Mouse (Mus musculus) C3H10T1/2 (cell line): ENCODE results near the gene Man1a2. TPM values are rescaled to one million over a fixed set of nuclear protein-coding genes. Genes with fewer than 3 reads are reported as not detected.

Source experiments
- polyA plus RNA-seq, 2 experiments: library from polyadenylated mRNA; unstranded; fragments of >200 nt; fragmentation: generic; extraction: Trizol; gene quantifications; one replicate each; pipeline ENCODE4 v1.2.1; 2012; ENCODE audit warnings: missing spikeins in 2 of 2

Gene Man1a2
- 1 to 10 TPM; 3.5 to 8.4 TPM for polyA plus RNA-seq

GRCm38 (mm10) chr3:100685087-100685762 is at the start of gene Man1a2:
Gene Man1a2 (minus strand): TSS chr3:100685503.

Other genes with a start within 250 kb of the Man1a2 start
- gene Tent5c, start 196.2 kb downstream of the Man1a2 start, polyA plus RNA-seq = under 1 TPM; 0.02 to 0.44 TPM
- gene Vtcn1, start 140.0 kb upstream of the Man1a2 start, polyA plus RNA-seq = under 1 TPM; 0.14 to 0.63 TPM
- 10 to 100 TPM in 1 of 2 experiments, 1 to 10 TPM in 1; 3.9 to 12.0 TPM for gene Trim45, start 236.7 kb upstream of the Man1a2 start, polyA plus RNA-seq